Mouse (Mus musculus) spleen, adult 2 months (tissue): ENCODE results near the gene Hps1. TPM values are rescaled to one million over a fixed set of nuclear protein-coding genes. Genes with fewer than 3 reads are reported as not detected.

Experiments used
- DNase-seq, 2 experiments: peaks; one replicate each; pipeline versions ENCODE4 v3.0.0 to v3.0.0-alpha.2; 2012 to 2021; ENCODE audit warnings: low spot score in 2 of 2, low read depth in 1 of 2
- H3K27ac ChIP-seq: fragments of 200-500 bp; 2 replicates; pipeline ENCODE4 v1.5.1; 2012; ENCODE audit warnings: low read length, inconsistent platforms; ENCODE audit not compliant: insufficient read depth
- H3K27me3 ChIP-seq: fragments of 200-500 bp; 2 replicates; pipeline ENCODE4 v1.6.1; 2012; ENCODE audit warnings: mild to moderate bottlenecking, moderate library complexity, low read length, inconsistent platforms; ENCODE audit not compliant: control insufficient read depth, insufficient read depth
- H3K36me3 ChIP-seq: fragments of 200-500 bp; 2 replicates; pipeline ENCODE4 v1.6.1; 2012; ENCODE audit warnings: mild to moderate bottlenecking, low read length, inconsistent platforms; ENCODE audit not compliant: control insufficient read depth, insufficient read depth
- H3K4me1 ChIP-seq: fragments of 200-500 bp; 2 replicates; pipeline ENCODE4 v1.6.1; 2011; ENCODE audit warnings: inconsistent platforms; ENCODE audit not compliant: control insufficient read depth, insufficient read depth, insufficient read length
- H3K4me3 ChIP-seq: fragments of 200-500 bp; 2 replicates; pipeline ENCODE4 v1.5.1; 2011; ENCODE audit warnings: mild to moderate bottlenecking, inconsistent platforms; ENCODE audit not compliant: insufficient read depth, insufficient read length; ENCODE audit errors: extremely low read depth
- CTCF ChIP-seq: fragments of 200-500 bp; IDR thresholded peaks from 2 replicates; pipeline ENCODE4 v1.5.1; 2011; ENCODE audit warnings: mild to moderate bottlenecking, inconsistent platforms; ENCODE audit not compliant: insufficient read depth, insufficient read length, insufficient replicate concordance; ENCODE audit errors: extremely low read depth
- POLR2A ChIP-seq: fragments of 200-500 bp; IDR thresholded peaks from 2 replicates; pipeline ENCODE4 v1.6.1; 2011; ENCODE audit warnings: low read depth, low read length, inconsistent platforms
- WGBS: fragments of 180-500 bp; shearing (Covaris S2); methylation state at CpG from one replicate; pipeline ENCODE4 v1.1.7; 2018; 5-methylcytosine and 5-hydroxymethylcytosine counted together
- polyA plus RNA-seq: library from polyadenylated mRNA; depleted of rRNA; stranded (reverse); fragments of >200 nt; gene quantifications from 2 replicates; pipeline ENCODE4 v1.2.3, GENCODE M21; 2012

Hps1 gene
- polyA plus RNA-seq, 1 experiment, result 40.8 TPM

GRCm38 (mm10) chr19:42734982-42735381 is 44.8 kb downstream of the Hps1 start:
- WGBS, result 83% methylated on average over 5 of the region's 5 CpGs
- no peaks in the 10 kb centered on the region for H3K4me1 ChIP-seq
- H3K36me3 ChIP-seq, result no peaks in the 10 kb centered on the region
- TF ChIP-seq POLR2A, result no peak
- TF ChIP-seq CTCF, result no peak
- DNase-seq, result no peak
- H3K27me3 ChIP-seq, result no peaks in the 10 kb centered on the region
- H3K4me3 ChIP-seq, result no peak overlapping the region
- no peak overlapping the region for H3K27ac ChIP-seq

GRCm38 (mm10) chr19:42727424-42727823 is 52.4 kb downstream of the Hps1 start:
- Histone ChIP-seq H3K36me3 (no peaks in the 10 kb centered on the region), H3K27ac (no peak overlapping the region), H3K4me3 (no peak overlapping the region), H3K4me1 (no peaks in the 10 kb centered on the region), H3K27me3 (no peaks in the 10 kb centered on the region)
- TF ChIP-seq POLR2A (no peak), CTCF (no peak)
- WGBS, result 77% methylated on average over 4 of the region's 4 CpGs
- DNase-seq, result no peak

- 90% methylated on average over 10 of the region's 10 CpGs for WGBS
- Histone ChIP-seq H3K27me3 (no peaks in the 10 kb centered on the region), H3K36me3 (no peaks in the 10 kb centered on the region), H3K4me3 (no peak overlapping the region), H3K27ac (no peak overlapping the region), H3K4me1 (no peaks in the 10 kb centered on the region)
- TF ChIP-seq POLR2A, result no peak
- no peak for TF ChIP-seq CTCF
- no peak for DNase-seq
Measured at GRCm38 (mm10) chr19:42726766-42727165, 53.0 kb downstream of the Hps1 start.

GRCm38 (mm10) chr19:42725973-42726350 is 53.8 kb downstream of the Hps1 start:
- DNase-seq, result no peak
- WGBS, result 93% methylated on average over 3 of the region's 3 CpGs
- H3K4me3 ChIP-seq, result no peak overlapping the region
- no peaks in the 10 kb centered on the region for H3K36me3 ChIP-seq
- no peak overlapping the region for H3K27ac ChIP-seq
- H3K27me3 ChIP-seq, result no peaks in the 10 kb centered on the region
- TF ChIP-seq POLR2A (no peak), CTCF (no peak)
- H3K4me1 ChIP-seq, result no peaks in the 10 kb centered on the region

- TF ChIP-seq CTCF, result no peak
- TF ChIP-seq POLR2A, result no peak
- no peak overlapping the region for H3K4me3 ChIP-seq
- 39% methylated on average over 16 of the region's 16 CpGs for WGBS
- no peaks in the 10 kb centered on the region for H3K4me1 ChIP-seq
- H3K27me3 ChIP-seq, result no peaks in the 10 kb centered on the region
- no peak overlapping the region for H3K27ac ChIP-seq
- no peak for DNase-seq
- no peaks in the 10 kb centered on the region for H3K36me3 ChIP-seq
Measured at GRCm38 (mm10) chr19:42725056-42725972, 54.5 kb downstream of the Hps1 start.

- WGBS, result 81% methylated on average over 6 of the region's 6 CpGs
- Histone ChIP-seq H3K27me3 (no peaks in the 10 kb centered on the region), H3K4me1 (no peaks in the 10 kb centered on the region), H3K4me3 (no peak overlapping the region), H3K36me3 (no peaks in the 10 kb centered on the region), H3K27ac (no peak overlapping the region)
- DNase-seq, result no peak
- no peak for TF ChIP-seq POLR2A
- TF ChIP-seq CTCF, result no peak
Measured at GRCm38 (mm10) chr19:42723302-42723701, 56.5 kb downstream of the Hps1 start.

GRCm38 (mm10) chr19:42722500-42722899 is 57.3 kb downstream of the Hps1 start:
- no peak for DNase-seq
- TF ChIP-seq CTCF (no peak), POLR2A (no peak)
- WGBS, result 16% methylated on average over 2 of the region's 2 CpGs

More at GRCm38 (mm10) chr19:42722500-42722899, 57.3 kb downstream of the Hps1 start:
- no peak overlapping the region for H3K27ac ChIP-seq
- no peaks in the 10 kb centered on the region for H3K4me1 ChIP-seq
- no peak overlapping the region for H3K4me3 ChIP-seq
- H3K36me3 ChIP-seq, result no peaks in the 10 kb centered on the region
- no peaks in the 10 kb centered on the region for H3K27me3 ChIP-seq
